Mouse (Mus musculus) midbrain, embryonic 14.5 days (tissue): ENCODE measurements around the gene Zfp142. TPM values are rescaled to one million over a fixed set of nuclear protein-coding genes. Genes with fewer than 3 reads are reported as not detected.

ENCODE experiments used
- ATAC-seq: fragments of 200-750 bp; cut with Nextera tagmentation; 2 replicates; pipeline ENCODE4 v1.8.0; 2017; ENCODE audit warnings: moderate number of reproducible peaks, moderate library complexity; ENCODE audit not compliant: low FRiP score, low TSS enrichment
- DNase-seq: peaks from one replicate; pipeline ENCODE4 v3.0.0-alpha.2; 2015
- H3K27ac ChIP-seq: fragments of 300-500 bp; sonication (generic); replicated peaks from 2 replicates; pipeline ENCODE4 v1.5.1; 2014; ENCODE audit warnings: mild to moderate bottlenecking, low read depth, low read length, moderate library complexity
- H3K27me3 ChIP-seq: fragments of 300-500 bp; sonication (generic); 2 replicates; pipeline ENCODE4 v1.6.1; 2014; ENCODE audit warnings: low read length, control low read depth, mixed read lengths; ENCODE audit not compliant: control insufficient read depth, insufficient read depth
- H3K36me3 ChIP-seq: fragments of 300-500 bp; sonication (generic); 2 replicates; pipeline ENCODE4 v1.6.1; 2014; ENCODE audit warnings: low read length, control low read depth; ENCODE audit not compliant: control insufficient read depth, insufficient read depth
- H3K4me1 ChIP-seq: fragments of 300-500 bp; sonication (generic); 2 replicates; pipeline ENCODE4 v1.6.1; 2014; ENCODE audit warnings: mild to moderate bottlenecking, antibody characterized with exemption, low read length, control low read depth; ENCODE audit not compliant: control insufficient read depth, insufficient read depth
- H3K4me2 ChIP-seq: fragments of 300-500 bp; sonication (generic); 2 replicates; pipeline ENCODE4 v1.6.1; 2014; ENCODE audit warnings: mild to moderate bottlenecking, low read length, moderate library complexity
- H3K4me3 ChIP-seq: fragments of 300-500 bp; sonication (generic); replicated peaks from 2 replicates; pipeline ENCODE4 v1.5.1; 2014; ENCODE audit warnings: low read depth, low read length
- H3K9ac ChIP-seq: fragments of 300-500 bp; sonication (generic); replicated peaks from 2 replicates; pipeline ENCODE4 v1.6.1; 2014; ENCODE audit warnings: mild to moderate bottlenecking, low read length, moderate library complexity
- H3K9me3 ChIP-seq: fragments of 300-500 bp; sonication (generic); 2 replicates; pipeline ENCODE4 v1.6.1; 2016; ENCODE audit warnings: low read length, control low read depth, mixed read lengths; ENCODE audit not compliant: control insufficient read depth
- WGBS: fragments of 180-500 bp; shearing (Covaris S2); extraction: QIAGEN DNeasy Blood & Tissue Kit; methylation state at CpG from one replicate; pipeline ENCODE4 v1.1.7; 2014; 5-methylcytosine and 5-hydroxymethylcytosine counted together
- microRNA-seq: library from miRNA; unstranded; fragments of <30 nt; microRNA quantifications from one replicate; pipeline ENCODE4, GENCODE M21; 2016
- polyA plus RNA-seq: library from polyadenylated mRNA; unstranded; fragments of >200 nt; fragmentation: Nextera tagmentation; extraction: Ambion mirVana; gene quantifications from 2 replicates; pipeline ENCODE4 v1.2.1, GENCODE M21; 2014

Gene Zfp142
- polyA plus RNA-seq, 1 experiment from 2014 or later: 8.9 TPM

DNA sequence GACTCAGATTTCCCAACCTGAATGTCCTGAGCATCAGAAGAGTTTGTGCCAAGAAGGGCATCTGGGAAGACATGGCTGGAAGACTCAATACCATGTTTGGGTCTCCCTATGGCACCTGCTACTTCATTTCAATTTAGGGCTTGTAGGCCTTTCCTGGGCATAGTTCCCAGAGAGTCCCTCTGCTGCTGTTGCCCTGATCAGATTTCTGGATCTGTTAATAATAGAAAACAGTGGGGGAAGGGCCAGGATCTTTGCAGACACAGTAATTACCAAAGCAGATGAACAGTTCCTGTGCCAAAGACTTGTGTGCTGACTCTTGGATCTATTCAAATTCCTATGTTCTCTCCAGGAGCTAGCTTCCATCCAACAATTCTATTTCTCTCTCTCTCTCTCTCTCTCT, 49.4 kb downstream of the Zfp142 start:
- no peaks in the 10 kb centered on the region for H3K36me3 ChIP-seq
- no peaks in the 10 kb centered on the region for H3K9me3 ChIP-seq
- no peaks in the 10 kb centered on the region for H3K27me3 ChIP-seq
- H3K4me3 ChIP-seq: no peak overlapping the region
- ATAC-seq (no peak), DNase-seq (peak; percentile 47)
- H3K4me2 ChIP-seq: no peak overlapping the region
- H3K4me1 ChIP-seq: 0 out of 2 replicates have a peak, but pooled peaks cover 8% of the 10 kb centered on the region
- H3K9ac ChIP-seq: no peak overlapping the region
- no peak overlapping the region for H3K27ac ChIP-seq

- Histone ChIP-seq H3K36me3 (peaks cover 92% of the 10 kb centered on the region), H3K27ac (no peak overlapping the region), H3K4me2 (no peak overlapping the region), H3K9ac (no peak overlapping the region), H3K4me3 (no peak overlapping the region), H3K4me1 (no peaks in the 10 kb centered on the region), H3K9me3 (no peaks in the 10 kb centered on the region), H3K27me3 (no peaks in the 10 kb centered on the region)
- ATAC-seq (no peak), DNase-seq (no peak)
- WGBS: 96% methylated on average over 7 of the region's 7 CpGs
Observed at GRCm38 (mm10) chr1:74528589-74528988, 59.5 kb downstream of the Zfp142 start.

- Histone ChIP-seq H3K4me3 (no peak overlapping the region), H3K4me2 (no peak overlapping the region), H3K9me3 (no peaks in the 10 kb centered on the region), H3K27me3 (no peaks in the 10 kb centered on the region), H3K36me3 (peaks cover 92% of the 10 kb centered on the region), H3K27ac (no peak overlapping the region), H3K9ac (no peak overlapping the region), H3K4me1 (no peaks in the 10 kb centered on the region)
- 97% methylated on average over 4 of the region's 4 CpGs for WGBS
- DNase-seq (no peak), ATAC-seq (no peak)
Observed at GRCm38 (mm10) chr1:74524746-74525145, 63.3 kb downstream of the Zfp142 start.

GRCm38 (mm10) chr1:74519875-74520274, 68.2 kb downstream of the Zfp142 start:
- DNase-seq (no peak), ATAC-seq (no peak)
- H3K4me1 ChIP-seq: no peaks in the 10 kb centered on the region
- H3K27me3 ChIP-seq: no peaks in the 10 kb centered on the region
- H3K9me3 ChIP-seq: no peaks in the 10 kb centered on the region
- peaks cover 61% of the 10 kb centered on the region for H3K36me3 ChIP-seq
- no peak overlapping the region for H3K4me3 ChIP-seq
- H3K9ac ChIP-seq: no peak overlapping the region
- H3K27ac ChIP-seq: no peak overlapping the region
- H3K4me2 ChIP-seq: no peak overlapping the region

Small RNA genes within 50 kb of the gene (microRNA-seq; reads per million reads assigned to microRNA genes)
- gene Gm25035: not detected

Other genes starting within 250 kb of the Zfp142 start
- gene Catip, start 226.1 kb downstream of the Zfp142 start, polyA plus RNA-seq: 0.30 and 0.57 TPM in 2 replicates
- gene Slc11a1, start 213.1 kb downstream of the Zfp142 start, polyA plus RNA-seq: 0.51 and 2.7 TPM in 2 replicates
- 8.6 and 17.1 TPM in 2 replicates for gene Ctdsp1, start 196.7 kb downstream of the Zfp142 start, polyA plus RNA-seq
- 0.09 and 0.30 TPM in 2 replicates for gene Vil1, start 178.9 kb downstream of the Zfp142 start, polyA plus RNA-seq
- 48.5 and 56.0 TPM in 2 replicates for gene Cnot9, start 82.2 kb downstream of the Zfp142 start, polyA plus RNA-seq
- 4.4 and 6.2 TPM in 2 replicates for gene Plcd4, start 45.4 kb downstream of the Zfp142 start, polyA plus RNA-seq
- gene Usp37, start 44.0 kb downstream of the Zfp142 start, polyA plus RNA-seq: 26.7 and 33.1 TPM in 2 replicates
- 20.8 and 22.5 TPM in 2 replicates for gene Bcs1l, start within 50 bp of the Zfp142 start, polyA plus RNA-seq
- 9.8 and 30.4 TPM in 2 replicates for gene Rnf25, start 13.2 kb upstream of the Zfp142 start, polyA plus RNA-seq
- gene Stk36, start 13.2 kb upstream of the Zfp142 start, polyA plus RNA-seq: 15.8 and 19.7 TPM in 2 replicates
- 10.4 and 20.1 TPM in 2 replicates for gene Ttll4, start 73.5 kb upstream of the Zfp142 start, polyA plus RNA-seq
- 0.53 and 2.1 TPM in 2 replicates for gene Cyp27a1, start 125.3 kb upstream of the Zfp142 start, polyA plus RNA-seq
- not detected in 2 replicates for gene Prkag3, start 161.0 kb upstream of the Zfp142 start, polyA plus RNA-seq
- 2.7 TPM in 1 of 2 replicates, not detected in the other for gene Wnt6, start 183.6 kb upstream of the Zfp142 start, polyA plus RNA-seq
- 0.11 and 0.36 TPM in 2 replicates for gene Wnt10a, start 203.3 kb upstream of the Zfp142 start, polyA plus RNA-seq